Comparison of ENCODE assay signal across 8 mouse cellular contexts in genomic region chr1:55193316-55193715, GRCm38 (mm10). TPM values are rescaled to one million over a fixed set of nuclear protein-coding genes. Genes with fewer than 3 reads are reported as not detected.
DNase-seq lines count a peak whose midpoint lies in the region; ATAC-seq and TF ChIP-seq lines count a peak whose summit lies in the region.

No protein-coding gene starts in this region.

- H3K36me3 ChIP-seq in forebrain, embryonic 11.5 days (ENCODE audit: control insufficient read depth, insufficient read depth, low read length): no peaks in the 10 kb centered on the region
- no peaks in the 10 kb centered on the region for H3K36me3 ChIP-seq in hindbrain, embryonic 11.5 days (ENCODE audit: control insufficient read depth, insufficient read depth, low read length)
- peaks cover 36% of the 10 kb centered on the region for H3K36me3 ChIP-seq in limb, embryonic 14.5 days (ENCODE audit: control insufficient read depth, insufficient read depth, low read length)

- H3K4me1 ChIP-seq in forebrain, embryonic 11.5 days (replicated peaks; ENCODE audit: control insufficient read depth, insufficient read depth, low read length): peaks cover 5% of the 10 kb centered on the region; the same call in 1 of the 2 replicates
- H3K4me1 ChIP-seq in hindbrain, embryonic 11.5 days (replicated peaks; ENCODE audit: control insufficient read depth, insufficient read depth, low read length): peaks cover 4% of the 10 kb centered on the region; the same call in 1 of the 2 replicates
- H3K4me1 ChIP-seq in limb, embryonic 14.5 days (ENCODE audit: control insufficient read depth, insufficient read depth, low read length): peaks cover 12% of the 10 kb centered on the region; the same call in 1 of the 2 replicates

- H3K9ac ChIP-seq in forebrain, embryonic 11.5 days (ENCODE audit: low read length): no peak overlapping the region
- H3K9ac ChIP-seq in hindbrain, embryonic 11.5 days (ENCODE audit: low read depth, low read length): no peak overlapping the region
- no peak overlapping the region for H3K9ac ChIP-seq in limb, embryonic 14.5 days (ENCODE audit: low read depth, low read length, severe bottlenecking)

- intact Hi-C loops in left cerebral cortex, postnatal 36 days (cut with DNase I): loop anchor here (5.0 kb wide), 1 partner anchor 34 kb away; the partner anchor contains the start of gene Rftn2

- H3K27me3 ChIP-seq in forebrain, embryonic 11.5 days (ENCODE audit: control insufficient read depth, insufficient read depth, low read length): peaks cover 2% of the 10 kb centered on the region; the same call in 1 of the 2 replicates
- H3K27me3 ChIP-seq in hindbrain, embryonic 11.5 days (ENCODE audit: control insufficient read depth, insufficient read depth, low read length): 0 out of 2 replicates have a peak, but pooled peaks cover 2% of the 10 kb centered on the region
- H3K27me3 ChIP-seq in limb, embryonic 14.5 days (ENCODE audit: control insufficient read depth, insufficient read depth, low read length): no peaks in the 10 kb centered on the region

- H3K27ac ChIP-seq in forebrain, embryonic 11.5 days (ENCODE audit: low read depth, low read length): no peak overlapping the region
- no peak overlapping the region for H3K27ac ChIP-seq in hindbrain, embryonic 11.5 days (ENCODE audit: low read depth, low read length)
- H3K27ac ChIP-seq in limb, embryonic 14.5 days (replicated peaks; ENCODE audit: low read depth, low read length): no peak overlapping the region

- 42% methylated on average over 2 of the region's 2 CpGs for WGBS in forebrain, embryonic 11.5 days
- WGBS in hindbrain, embryonic 11.5 days: 55% methylated on average over 2 of the region's 2 CpGs
- whole genome bisulfite sequencing in limb, embryonic 14.5 days: 8% methylated on average over 2 of the region's 2 CpGs

- H3K9me3 ChIP-seq in forebrain, embryonic 11.5 days (ENCODE audit: control insufficient read depth, low read length): no peaks in the 10 kb centered on the region
- no peaks in the 10 kb centered on the region for H3K9me3 ChIP-seq in hindbrain, embryonic 11.5 days (ENCODE audit: control insufficient read depth, low read length)
- no peaks in the 10 kb centered on the region for H3K9me3 ChIP-seq in limb, embryonic 14.5 days (ENCODE audit: control insufficient read depth, low read length)

- TF ChIP-seq POLR2A in limb, embryonic 14.5 days (IDR thresholded peaks at IDR 0.05; ENCODE audit: borderline replicate concordance, extremely low read depth, insufficient read depth, insufficient read length): no peak

- no peak overlapping the region for H3K4me2 ChIP-seq in forebrain, embryonic 11.5 days (ENCODE audit: low read depth, low read length, severe bottlenecking)
- H3K4me2 ChIP-seq in hindbrain, embryonic 11.5 days (replicated peaks; ENCODE audit: low read depth, low read length): no peak overlapping the region
- H3K4me2 ChIP-seq in limb, embryonic 14.5 days (replicated peaks; ENCODE audit: low read depth, low read length, severe bottlenecking): no peak overlapping the region

- DNase-seq in retina, postnatal 1 day: peak; percentile 57
- DNase-seq in retina, embryonic 14.5 days (ENCODE audit: low spot score): no peak
- DNase-seq in forebrain, embryonic 11.5 days (ENCODE audit: low spot score): peak; percentile 60
- DNase-seq in hindbrain, embryonic 11.5 days (ENCODE audit: low spot score): no peak
- DNase-seq in limb, embryonic 14.5 days (ENCODE audit: low spot score): peak; percentile 80
- peak; percentile 19 for DNase-seq in skeletal muscle tissue, adult 2 months (ENCODE audit: low read depth, low spot score)
- no peak for DNase-seq in left cerebral cortex, postnatal 36 days (ENCODE audit: low spot score in 2 of 2)
- no peak for DNase-seq in right cerebral cortex, adult 18-20 months

- ATAC-seq in forebrain, embryonic 11.5 days (replicated peaks; ENCODE audit: low FRiP score): peak; percentile 54; the same call in 1 of the 2 replicates
- peak; percentile 47; the same call in 1 of the 2 replicates for ATAC-seq in hindbrain, embryonic 11.5 days (ENCODE audit: low FRiP score)
- ATAC-seq in limb, embryonic 14.5 days (ENCODE audit: low FRiP score, low read depth): peak; percentile 64

- no peak overlapping the region for H3K4me3 ChIP-seq in forebrain, embryonic 11.5 days (ENCODE audit: low read depth, low read length)
- H3K4me3 ChIP-seq in hindbrain, embryonic 11.5 days (ENCODE audit: low read depth, low read length): no peak overlapping the region
- no peak overlapping the region for H3K4me3 ChIP-seq in limb, embryonic 14.5 days (replicated peaks; ENCODE audit: low read length)

RNA-seq across cellular contexts. Expression of gene Rftn2, which starts 33.3 kb away (rescaled TPM):
- polyA plus RNA-seq in forebrain, embryonic 11.5 days (2014; fragmentation: Nextera tagmentation; extraction: Ambion mirVana): 8.0 and 8.2 TPM in 2 replicates
- 9.7 and 10.8 TPM in 2 replicates for polyA plus RNA-seq in hindbrain, embryonic 11.5 days (2014; fragmentation: Nextera tagmentation; extraction: Ambion mirVana)
- 22.9 and 24.3 TPM in 2 replicates for polyA plus RNA-seq in limb, embryonic 14.5 days (2012; rRNA removed)
- 27.0 and 29.6 TPM in 2 replicates for polyA plus RNA-seq in limb, embryonic 14.5 days (2014; fragmentation: Nextera tagmentation; extraction: Ambion mirVana)
- total RNA-seq in left cerebral cortex, postnatal 36 days (2021): 10 to 100 TPM; 19.8 to 22.9 TPM

RNA-seq across cellular contexts. Expression of gene Mars2, which starts 43.7 kb away (rescaled TPM):
- 3.7 and 3.8 TPM in 2 replicates for polyA plus RNA-seq in forebrain, embryonic 11.5 days (2014; fragmentation: Nextera tagmentation; extraction: Ambion mirVana)
- polyA plus RNA-seq in hindbrain, embryonic 11.5 days (2014; fragmentation: Nextera tagmentation; extraction: Ambion mirVana): 2.7 TPM in 2 replicates
- polyA plus RNA-seq in limb, embryonic 14.5 days (2012; rRNA removed): 2.4 TPM in 2 replicates
- polyA plus RNA-seq in limb, embryonic 14.5 days (2014; fragmentation: Nextera tagmentation; extraction: Ambion mirVana): 2.3 and 2.9 TPM in 2 replicates
- 1 to 10 TPM; 8.4 to 9.8 TPM for total RNA-seq in left cerebral cortex, postnatal 36 days (2021)

Comparison
In these comparisons a context has a peak if more than half of its experiments do, and no peak if none do; other contexts are left out.
1. DNase-seq: peak in retina, postnatal 1 day (single experiment), forebrain, embryonic 11.5 days (single experiment), limb, embryonic 14.5 days (single experiment) and skeletal muscle tissue, adult 2 months (single experiment); none in retina, embryonic 14.5 days (single experiment), hindbrain, embryonic 11.5 days (single experiment), left cerebral cortex, postnatal 36 days (0 of 2) and right cerebral cortex, adult 18-20 months (single experiment).
2. Peak in every context shown above with its lines, with median percentiles within 50 percentile points of each other: ATAC-seq.